Mouse (Mus musculus): ENCODE data around the gene Cemip.
A peak's percentile ranks its signal among the peaks of the same experiment; 100 is the strongest.

Cemip gene

GRCm38 (mm10) chr7:84090793-84091192 lies 4.5 kb upstream of the Cemip start:
- no peak for DNase-seq

GRCm38 (mm10) chr7:84089777-84090176 lies 3.5 kb upstream of the Cemip start:
- peak in 1 of 2 experiments; percentile 21 for DNase-seq

- peak; percentile 79 to 82 for DNase-seq
Observed at GRCm38 (mm10) chr7:84088971-84089370, 2.7 kb upstream of the Cemip start.

- DNase-seq, result no peak
Observed at GRCm38 (mm10) chr7:84088191-84088590, 1.9 kb upstream of the Cemip start.

- DNase-seq, result peak; percentile 20 to 45
Observed at GRCm38 (mm10) chr7:84085049-84085945, 1.0 kb downstream of the Cemip start.

GRCm38 (mm10) chr7:84077257-84078013 lies 8.9 kb downstream of the Cemip start:
- no peak for DNase-seq

GRCm38 (mm10) chr7:84074266-84074665 lies 12.0 kb downstream of the Cemip start:
- DNase-seq, result no peak

- no peak for DNase-seq
Observed at GRCm38 (mm10) chr7:84073856-84074255, 12.4 kb downstream of the Cemip start.

GRCm38 (mm10) chr7:84068931-84069330 lies 17.4 kb downstream of the Cemip start:
- DNase-seq, result no peak

GRCm38 (mm10) chr7:84059799-84060198 lies 26.5 kb downstream of the Cemip start:
- no peak for DNase-seq

GRCm38 (mm10) chr7:84055961-84056629 lies 30.2 kb downstream of the Cemip start:
- no peak for DNase-seq

GRCm38 (mm10) chr7:84053856-84054255 lies 32.4 kb downstream of the Cemip start:
- DNase-seq, result no peak

GRCm38 (mm10) chr7:84051423-84051822 lies 34.9 kb downstream of the Cemip start:
- DNase-seq, result no peak

GRCm38 (mm10) chr7:84045546-84045945 lies 40.8 kb downstream of the Cemip start:
- DNase-seq, result no peak

- no peak for DNase-seq
Observed at GRCm38 (mm10) chr7:84044581-84045290, 41.6 kb downstream of the Cemip start.

GRCm38 (mm10) chr7:84042726-84043125 lies 43.6 kb downstream of the Cemip start:
- DNase-seq, result peak in 1 of 2 experiments; percentile 19

GRCm38 (mm10) chr7:84039856-84040522 lies 46.3 kb downstream of the Cemip start:
- DNase-seq, result no peak

GRCm38 (mm10) chr7:84038642-84039041 lies 47.7 kb downstream of the Cemip start:
- DNase-seq, result no peak

- no peak for DNase-seq
Observed at GRCm38 (mm10) chr7:84032831-84033230, 53.5 kb downstream of the Cemip start.

- no peak for DNase-seq
Observed at GRCm38 (mm10) chr7:84029120-84029771, 57.1 kb downstream of the Cemip start.

- DNase-seq, result no peak
Observed at GRCm38 (mm10) chr7:84028368-84028767, 57.9 kb downstream of the Cemip start.

Data from lung, adult 18-20 months (tissue).